Mouse (Mus musculus) layer of hippocampus, adult 9-11 months (tissue): ENCODE measurements around the gene Qrfp.

Experiments used
- DNase-seq: peaks from one replicate; pipeline ENCODE4 v3.0.0; 2022

Qrfp gene

DNA sequence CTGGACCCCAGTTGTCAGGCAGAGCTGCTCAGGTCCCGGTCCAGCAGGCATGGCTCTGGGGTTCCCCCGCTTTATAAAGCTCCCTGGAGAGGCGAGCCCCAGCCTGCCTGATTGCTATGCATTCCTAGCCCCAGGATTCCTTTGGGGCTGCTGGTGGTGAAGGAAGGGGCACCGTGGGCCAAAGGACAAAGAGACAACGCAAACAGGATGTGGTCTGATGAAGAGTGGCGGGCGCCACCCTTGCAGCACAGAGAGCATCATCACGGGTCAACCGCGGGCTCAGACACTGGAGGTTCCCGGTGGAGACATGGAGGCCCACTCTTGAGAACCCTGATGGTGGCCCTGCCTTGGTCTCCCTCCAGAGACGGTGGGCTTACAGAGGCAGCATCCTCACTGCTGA is at the start of gene Qrfp:
Gene Qrfp (minus strand): TSS at position 137 of the 400 bp plus-strand sequence.
- no peak for DNase-seq

DNA sequence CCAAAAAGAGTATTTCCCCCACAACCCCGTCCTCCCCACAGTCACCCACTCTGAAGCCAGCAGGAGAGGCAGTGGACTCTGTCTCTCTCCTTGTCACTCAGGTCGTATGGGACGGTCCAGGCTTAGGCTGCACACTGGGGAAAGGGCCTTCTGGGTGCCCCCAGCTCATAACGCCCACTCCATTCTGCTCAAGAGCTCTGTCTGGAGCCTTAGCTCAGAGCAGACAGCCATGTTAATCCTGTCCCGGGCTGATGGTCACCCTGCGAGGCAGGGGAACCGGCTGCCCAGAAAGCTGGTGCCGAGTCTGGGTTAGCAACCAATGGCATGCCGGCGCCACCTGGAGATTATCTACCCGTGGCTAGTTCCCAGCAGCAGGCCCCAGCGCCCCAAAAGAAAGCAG is 48.1 kb upstream of the Qrfp start:
- DNase-seq: no peak

DNA sequence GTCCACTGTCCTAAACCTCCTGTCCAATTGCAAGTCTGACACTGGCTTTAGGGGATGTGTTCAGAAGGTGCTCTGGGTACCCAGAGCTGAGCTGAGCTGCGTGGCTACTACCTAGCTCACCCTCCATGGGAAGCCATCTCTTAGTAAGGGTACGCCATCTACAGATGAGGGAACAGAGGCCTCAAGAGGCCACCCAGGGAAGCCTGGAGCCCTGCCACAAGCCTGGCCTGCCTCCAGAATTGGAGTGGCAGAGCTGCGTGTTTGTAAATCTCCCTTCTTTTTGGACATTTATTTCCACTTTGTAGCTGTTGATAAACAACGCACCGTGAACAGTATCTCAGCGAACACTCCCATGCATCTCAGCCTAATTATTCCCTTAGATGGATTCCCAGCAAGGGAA is 46.8 kb upstream of the Qrfp start:
- DNase-seq: no peak

DNA sequence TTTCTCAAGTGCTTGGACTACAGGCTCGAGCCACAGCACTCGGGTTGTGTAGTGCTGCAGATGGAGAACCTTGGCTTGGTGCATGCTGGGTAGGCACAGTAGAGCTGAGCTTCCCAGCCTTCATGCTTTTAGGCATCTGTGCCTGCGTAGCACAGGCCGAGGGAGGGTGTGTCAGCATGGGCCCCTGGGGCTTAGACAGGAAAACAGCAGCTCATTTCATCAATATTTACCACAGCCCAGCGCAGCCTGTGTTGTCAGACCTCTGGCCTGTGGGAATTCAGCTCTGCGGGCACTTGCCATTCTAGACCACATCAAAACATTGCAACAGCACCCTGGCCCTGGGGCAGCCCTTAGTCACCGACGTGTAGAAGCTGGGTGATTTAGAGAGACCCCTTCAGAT is 45.6 kb upstream of the Qrfp start:
- no peak for DNase-seq

DNA sequence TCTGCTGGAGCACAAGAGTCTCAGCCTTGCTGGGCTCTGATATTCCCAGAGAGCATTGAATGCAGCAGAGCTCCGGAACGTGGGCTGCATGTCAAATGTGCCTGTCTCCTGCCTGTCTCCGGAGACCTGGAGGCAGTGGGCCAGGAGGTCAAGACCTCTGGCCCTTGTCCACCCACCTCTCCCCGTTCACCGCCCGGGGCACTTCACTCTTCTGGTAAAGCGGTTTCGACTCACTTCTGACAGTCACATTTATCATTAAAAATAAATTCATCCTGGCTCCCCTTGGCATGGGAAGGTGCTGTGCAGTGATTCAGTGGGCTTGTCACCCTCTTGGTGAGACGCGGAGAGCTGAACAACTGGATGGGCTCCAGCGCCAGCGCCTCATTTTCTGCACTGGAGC is 39.8 kb upstream of the Qrfp start:
- DNase-seq: no peak

DNA sequence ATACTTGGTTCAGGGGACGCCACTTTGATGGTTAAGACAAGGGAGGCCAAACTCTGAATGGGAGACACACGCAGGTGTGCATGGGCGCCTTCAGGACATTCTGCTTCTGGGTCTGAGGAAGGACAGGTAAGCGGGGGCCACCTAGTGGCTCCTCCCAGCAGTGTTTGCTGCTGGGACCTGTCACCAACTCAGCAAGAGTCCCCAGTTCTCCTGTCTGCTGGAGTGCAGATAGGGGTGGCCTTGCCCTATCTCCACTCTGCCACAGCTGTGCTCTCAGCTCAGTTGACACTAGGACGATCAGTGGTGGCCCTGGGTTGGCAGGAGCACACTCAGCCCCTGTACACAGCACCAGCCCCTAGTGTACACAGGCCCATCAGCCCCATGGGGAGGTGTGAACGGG is 37.5 kb upstream of the Qrfp start:
- no peak for DNase-seq

DNA sequence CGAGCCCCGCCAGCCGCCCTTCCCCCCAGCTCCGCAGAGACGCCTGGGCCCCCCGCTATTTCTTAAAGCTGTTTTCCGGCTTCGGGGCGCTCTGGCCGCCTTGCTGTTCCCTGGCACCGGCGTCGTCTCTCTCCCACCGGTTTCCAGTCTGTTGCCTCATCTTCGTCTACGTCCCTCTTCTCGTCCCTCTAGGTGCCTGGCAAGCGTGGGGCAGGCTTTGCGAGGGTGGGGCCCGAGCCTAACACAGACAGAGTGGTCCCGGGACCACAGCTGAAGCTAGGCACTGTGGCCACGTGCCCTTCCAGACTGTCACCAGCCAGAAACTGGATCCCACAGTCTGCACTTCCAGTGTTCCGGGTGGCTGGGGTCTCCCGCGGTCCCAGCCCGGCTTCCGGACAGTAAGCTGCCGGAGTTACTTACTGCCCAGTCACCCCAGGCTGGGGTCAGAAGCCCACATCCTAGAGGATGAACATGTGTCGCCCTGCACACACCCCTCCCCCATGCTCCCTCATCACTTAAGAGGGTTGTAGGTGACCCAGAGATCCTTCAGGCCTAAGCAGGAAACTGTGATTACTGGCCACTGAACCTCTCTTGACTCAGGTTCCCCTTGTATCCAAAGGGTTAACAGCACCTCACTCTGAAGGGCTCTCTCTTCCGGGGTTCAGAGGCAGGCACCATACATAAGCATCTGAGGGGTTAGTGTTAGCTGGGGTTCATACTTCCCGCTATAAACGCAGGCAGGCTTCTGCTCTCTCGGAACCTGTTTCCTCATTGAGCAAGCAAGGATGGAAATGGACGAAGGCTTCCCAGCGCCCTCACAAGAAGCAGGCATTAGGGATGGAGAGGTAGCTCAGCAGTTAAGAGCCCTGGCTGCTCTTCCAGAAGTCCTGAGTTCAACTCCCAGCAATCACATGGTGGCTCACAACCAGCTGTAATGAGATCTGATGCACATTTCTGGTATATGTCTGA is 36.6 kb upstream of the Qrfp start:
- no peak for DNase-seq

DNA sequence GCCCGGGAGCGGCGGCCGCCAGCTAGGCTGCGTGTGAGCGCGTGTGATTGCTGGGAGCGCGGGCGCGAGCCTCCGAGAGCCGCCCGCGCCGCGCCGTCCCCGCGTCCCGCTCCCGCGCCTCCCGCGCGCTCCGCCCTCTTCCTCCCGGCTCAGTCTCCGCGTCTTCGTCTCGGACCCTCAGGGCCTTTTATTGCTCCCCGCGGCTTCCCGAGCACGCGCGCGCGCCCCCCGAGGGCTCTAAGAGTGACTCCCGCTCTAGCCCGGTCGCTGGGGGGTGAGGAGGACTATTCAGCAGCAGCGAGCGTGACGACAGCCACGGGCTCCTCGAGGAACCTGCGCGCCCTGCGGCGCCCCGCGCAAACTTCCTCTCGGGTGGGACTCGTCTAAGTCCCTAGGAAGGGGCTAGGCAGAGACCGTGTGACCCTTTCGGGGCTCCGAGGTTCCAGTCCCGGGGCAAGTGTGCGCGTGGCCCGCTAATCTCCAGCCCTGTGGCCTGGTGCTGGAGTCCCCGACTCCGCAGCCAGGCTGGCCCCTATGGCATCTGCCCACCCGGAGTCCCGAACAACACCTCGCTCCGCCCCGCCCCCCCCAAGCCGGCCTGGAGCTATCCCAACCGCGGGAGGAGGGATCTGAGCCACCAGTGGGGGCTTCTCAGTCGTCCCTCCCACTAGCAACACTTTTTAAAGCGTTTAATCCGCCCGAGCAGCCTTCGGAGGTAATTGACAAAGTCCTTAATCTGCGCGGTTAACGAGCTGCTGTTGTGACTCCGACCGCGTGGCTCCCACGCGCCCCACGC is 35.7 kb upstream of the Qrfp start, which contains the start of gene Fibcd1:
Gene Fibcd1 (minus strand): TSS at position 110 of the 796 bp plus-strand sequence.
- no peak for DNase-seq

DNA sequence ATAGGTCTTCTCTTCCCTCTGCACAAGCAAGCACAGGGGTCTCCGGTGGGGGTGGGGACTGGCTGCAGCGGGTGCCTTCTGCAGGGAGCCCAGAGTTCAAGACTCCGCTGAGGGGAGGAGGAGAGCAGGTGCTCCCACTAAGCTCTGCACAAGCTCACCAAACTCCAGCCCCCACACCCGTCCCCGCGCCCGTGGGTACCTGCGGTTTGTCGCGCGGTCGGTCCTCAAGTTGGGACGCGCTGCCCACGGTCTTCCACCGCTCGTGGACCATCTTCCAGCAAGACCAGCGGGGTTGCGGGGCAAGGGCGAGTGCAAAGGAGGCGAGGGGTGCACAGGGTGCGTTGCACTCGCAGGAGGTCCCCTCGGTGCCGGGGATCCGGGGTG is 35.1 kb upstream of the Qrfp start:
- no peak for DNase-seq

DNA sequence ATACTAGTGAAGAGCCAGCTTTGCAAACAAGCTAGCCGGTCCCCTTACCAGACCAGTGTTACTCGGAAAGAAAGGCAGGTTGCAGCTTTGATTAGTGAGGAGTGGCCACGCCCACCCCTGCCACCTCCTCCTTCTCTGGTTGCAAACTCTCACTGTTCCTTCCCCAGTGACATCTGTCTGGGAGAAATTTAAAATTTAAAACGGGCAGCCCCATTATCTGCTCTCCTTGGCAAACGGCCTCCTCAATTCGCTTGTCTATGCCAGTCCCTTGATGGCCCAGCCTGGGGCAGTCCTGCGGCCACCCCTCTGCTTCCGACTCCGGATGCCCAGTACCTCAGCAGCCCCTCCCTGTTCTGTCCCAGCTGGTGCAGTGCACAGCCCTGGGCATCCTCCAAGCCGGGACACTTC is 34.4 kb upstream of the Qrfp start:
- DNase-seq: no peak

DNA sequence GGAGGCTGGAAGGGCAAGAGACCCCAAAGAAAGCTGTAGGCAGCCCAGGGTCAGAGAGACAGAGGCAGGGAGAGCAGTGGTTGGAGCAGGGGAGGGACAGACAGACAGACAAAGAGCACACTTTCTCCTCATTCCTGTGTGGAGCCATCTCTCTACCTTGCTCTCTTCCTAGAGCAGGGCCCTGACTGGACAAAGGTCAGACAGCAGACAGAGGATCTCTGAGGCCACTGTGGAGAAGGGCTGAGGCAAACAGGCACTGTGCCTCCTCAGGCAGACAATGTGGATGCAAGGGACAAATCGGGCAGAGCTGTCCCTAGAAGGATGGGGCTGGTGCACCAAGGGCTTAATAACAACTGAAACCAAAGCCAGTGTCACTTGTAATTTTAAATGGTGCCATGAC is 28.5 kb upstream of the Qrfp start:
- no peak for DNase-seq

DNA sequence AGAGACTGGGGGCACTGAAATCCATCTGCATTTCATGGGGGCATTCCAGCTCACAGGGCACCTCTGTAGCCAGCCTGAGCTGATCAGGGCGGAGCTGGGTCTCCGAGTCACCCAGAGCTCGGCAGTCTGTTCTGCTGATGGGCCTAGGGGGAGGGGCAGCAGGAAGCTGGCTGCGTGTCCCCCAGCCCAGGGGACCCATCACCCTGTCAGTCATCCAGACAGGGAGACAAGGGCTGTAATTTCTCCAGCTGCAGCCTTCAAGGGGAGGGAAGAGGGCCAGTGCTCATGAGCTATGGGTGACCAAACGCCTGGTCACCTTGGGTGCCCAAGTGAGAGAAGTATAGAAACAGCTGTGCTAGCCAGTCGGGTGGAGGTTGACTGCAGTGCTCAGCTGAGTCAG is 26.6 kb upstream of the Qrfp start:
- DNase-seq: no peak

DNA sequence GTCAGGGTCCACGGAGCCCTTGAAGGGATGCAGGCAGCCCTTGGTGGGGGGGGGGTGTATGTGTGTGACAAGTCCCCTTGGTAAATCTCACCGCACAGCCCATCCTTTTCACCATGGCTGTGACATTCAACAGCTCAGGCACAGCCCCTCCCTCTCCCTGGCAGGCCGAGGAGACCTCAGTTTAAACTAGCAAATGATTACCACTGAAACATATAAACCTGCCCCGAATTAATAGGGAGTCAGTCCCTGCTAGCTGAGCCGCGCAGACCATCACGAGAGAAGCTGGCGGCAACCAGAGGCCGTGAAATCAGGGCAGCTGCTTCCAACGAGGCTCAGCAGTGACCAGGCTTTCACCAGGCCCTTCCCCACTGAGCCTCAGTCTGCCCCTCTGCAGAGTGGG is 25.7 kb upstream of the Qrfp start:
- DNase-seq: no peak

DNA sequence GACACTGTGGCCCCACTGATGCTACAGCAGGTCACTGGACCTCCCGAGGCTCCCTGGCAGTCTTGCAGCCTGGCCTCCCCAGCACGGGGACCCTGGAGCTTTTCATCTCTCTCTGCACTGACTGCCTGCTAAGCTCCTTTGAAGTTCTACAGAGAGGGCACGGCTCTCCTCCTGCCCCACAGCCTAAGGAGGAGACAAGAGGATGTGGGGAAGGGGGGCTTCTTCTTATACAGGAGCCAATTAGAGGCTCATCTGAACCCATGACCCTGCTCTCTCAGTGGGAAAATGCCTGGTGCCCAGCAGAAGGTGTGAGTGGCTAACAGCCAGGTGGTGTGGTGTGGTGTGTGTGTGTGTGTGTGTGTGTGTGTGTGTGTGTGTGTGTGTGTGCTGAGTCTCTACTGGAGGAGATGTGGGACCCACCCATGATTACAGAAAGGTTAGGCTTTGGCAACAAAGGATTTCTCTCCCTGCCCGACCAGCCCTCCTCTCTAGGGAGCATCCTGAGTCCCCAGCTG is 18.0 kb upstream of the Qrfp start:
- no peak for DNase-seq

DNA sequence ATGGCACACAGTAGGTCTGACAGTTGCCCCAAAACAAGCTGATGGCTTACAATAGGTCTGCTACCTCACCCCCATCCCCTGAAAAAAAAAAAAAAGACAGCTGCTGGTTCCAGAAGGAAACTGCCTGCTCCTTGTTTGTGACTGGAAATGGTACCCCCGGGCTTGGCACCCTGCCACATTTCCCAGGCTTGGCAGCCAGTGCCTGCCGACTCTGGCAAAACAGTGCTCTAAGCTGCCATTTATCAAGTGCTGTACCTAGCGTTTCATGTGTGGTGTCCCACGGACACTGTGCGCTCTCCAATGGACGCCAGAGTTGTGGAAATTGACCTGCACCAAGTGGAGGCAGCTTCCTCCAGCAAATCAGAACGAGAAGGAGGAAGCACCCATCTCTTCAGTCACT is 17.5 kb upstream of the Qrfp start:
- peak; percentile 80 for DNase-seq

DNA sequence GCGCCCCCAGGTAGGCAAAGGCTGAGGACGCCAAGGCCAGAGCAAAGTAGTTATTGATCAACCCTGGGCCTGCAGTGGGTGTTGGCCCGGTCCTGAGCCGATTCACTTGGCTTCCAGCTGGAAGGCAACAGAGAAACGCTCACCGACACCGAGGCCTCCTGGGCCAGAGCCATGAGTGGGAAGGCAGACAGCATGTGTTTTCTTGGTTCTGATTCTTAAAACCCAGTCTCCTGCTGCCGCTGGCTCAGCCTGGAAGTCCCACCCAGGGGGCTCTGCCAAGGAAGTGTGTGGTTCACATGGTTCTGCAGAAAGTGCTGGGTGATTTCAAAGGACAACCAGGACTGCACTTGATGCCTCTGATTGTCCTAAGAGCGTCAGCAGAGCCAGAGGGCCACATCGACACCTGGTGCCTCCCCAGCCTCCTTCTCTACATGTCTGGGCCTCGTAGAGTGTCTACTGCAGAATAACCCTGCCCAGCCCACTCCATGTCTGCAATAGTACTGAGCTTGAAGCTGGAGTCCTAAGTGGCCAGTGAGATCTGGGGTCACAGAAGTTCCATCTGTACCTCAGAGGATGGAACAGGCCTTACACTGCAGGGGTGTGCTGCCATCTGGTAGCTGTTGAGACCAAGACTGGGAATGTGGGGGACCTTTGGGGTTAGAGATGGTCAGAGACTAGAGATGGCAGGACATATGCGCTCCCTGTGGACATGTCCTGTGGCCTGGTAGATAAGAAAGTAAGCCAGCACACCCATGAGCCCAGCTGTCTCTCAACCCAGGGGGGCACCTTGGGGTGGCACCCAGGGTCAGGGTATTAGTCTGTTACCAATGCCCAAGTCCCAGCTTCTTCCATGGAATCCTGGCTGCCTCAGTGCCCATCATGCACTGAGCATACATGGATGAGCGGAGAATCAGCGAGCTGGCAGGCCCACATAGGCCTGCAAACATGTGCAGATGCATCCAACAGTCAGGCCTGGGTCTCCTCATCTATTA is 16.0 kb upstream of the Qrfp start:
- peak; percentile 54 for DNase-seq

DNA sequence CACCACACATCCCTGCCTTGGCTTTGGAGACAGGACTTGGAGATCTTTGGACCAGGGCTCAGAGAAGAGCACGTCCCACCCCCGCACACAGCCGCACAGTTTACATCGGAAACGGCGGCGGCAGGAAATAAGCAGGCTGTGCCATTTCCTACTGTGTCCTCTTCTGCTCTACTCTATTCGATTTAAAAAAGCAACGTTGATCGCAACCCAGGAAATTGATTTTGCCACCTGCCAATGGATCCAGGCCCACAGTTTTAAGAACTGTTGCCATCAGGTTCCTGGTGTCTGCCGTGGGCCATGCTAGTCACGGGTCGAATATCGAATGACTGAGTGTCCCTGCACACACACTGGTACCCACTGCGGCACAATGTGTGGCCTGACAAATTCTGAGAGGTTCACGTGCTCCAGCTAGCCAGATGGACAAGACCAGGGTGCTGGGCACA is 15.1 kb upstream of the Qrfp start:
- no peak for DNase-seq

DNA sequence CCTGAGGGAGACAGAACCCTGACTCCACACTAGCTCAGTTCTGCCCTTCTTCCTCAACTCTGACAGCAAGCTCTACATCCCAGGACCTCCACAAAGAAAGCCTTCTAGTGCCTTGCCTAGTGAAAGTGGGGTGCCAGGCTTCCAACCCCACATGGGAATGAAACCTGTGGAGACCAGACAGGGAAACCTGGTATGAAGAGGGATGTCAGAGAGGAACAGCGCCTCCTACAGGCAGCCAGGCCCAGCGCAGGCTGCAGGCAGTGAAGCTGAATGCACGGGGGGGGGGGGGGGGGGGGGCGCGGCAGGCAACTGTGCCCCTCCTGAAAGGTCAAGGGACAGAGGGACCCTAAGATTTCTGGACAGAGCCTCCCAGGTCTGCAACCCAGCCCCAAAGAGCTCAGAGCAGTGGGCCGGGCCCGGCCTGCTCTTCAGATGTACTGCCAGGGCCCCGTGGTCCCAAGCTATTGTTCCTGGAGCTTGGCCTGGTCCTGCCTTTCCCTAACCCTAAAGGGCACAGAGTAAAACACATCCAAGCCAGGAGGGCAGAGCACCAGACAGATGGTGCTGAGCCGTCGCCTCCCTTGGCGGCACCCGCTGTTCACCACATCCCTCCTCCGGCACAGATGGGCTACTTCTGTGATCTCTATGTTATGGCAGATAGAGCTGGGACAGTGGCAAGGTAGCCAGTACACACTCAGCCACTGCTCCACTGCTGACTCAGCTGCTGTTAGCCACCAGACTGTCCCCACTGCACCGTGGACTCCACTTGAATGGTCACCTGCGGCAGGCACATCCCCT is 13.8 kb upstream of the Qrfp start:
- peak; percentile 69 for DNase-seq

DNA sequence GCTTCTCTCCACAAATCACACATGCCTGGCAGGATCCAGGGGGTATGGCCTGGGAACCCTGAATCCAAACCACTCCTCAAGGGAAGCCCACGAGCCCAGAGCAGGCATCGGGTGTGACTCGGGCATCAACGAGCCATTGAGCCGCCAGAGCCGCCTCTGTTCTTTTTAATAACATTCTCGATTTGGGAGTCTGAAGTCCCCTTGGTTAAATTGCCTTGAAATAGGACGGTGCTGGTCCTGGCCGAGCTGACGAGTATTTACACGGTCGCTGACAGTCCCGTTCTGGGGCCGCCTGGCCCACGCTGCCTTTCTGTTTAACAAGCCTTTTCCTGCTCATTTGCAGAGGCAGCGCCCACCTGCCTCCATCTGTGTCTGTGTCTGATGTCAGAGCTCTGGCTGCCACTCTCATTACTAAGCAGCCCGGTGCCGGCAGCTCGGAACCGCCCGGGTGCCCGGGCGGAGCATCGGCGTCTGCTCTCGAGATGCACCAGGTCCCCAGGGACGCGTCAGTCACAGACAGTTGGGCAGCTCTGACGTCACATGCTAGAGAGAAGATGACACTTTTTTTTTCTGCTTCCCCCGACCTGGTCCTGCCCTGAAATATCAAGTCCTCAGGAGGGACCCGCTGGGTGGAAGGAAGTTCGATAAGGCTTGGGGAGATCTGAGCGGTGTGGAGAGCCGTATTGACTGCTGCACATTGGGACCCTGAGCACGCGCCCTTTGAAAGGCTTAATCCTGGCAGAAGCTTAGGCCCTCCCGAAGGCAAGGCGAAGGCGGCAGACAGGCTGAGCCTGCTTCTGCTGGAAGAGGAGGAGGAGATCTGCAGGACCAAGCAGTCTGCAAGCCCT is 12.4 kb upstream of the Qrfp start:
- peak; percentile 92 for DNase-seq

DNA sequence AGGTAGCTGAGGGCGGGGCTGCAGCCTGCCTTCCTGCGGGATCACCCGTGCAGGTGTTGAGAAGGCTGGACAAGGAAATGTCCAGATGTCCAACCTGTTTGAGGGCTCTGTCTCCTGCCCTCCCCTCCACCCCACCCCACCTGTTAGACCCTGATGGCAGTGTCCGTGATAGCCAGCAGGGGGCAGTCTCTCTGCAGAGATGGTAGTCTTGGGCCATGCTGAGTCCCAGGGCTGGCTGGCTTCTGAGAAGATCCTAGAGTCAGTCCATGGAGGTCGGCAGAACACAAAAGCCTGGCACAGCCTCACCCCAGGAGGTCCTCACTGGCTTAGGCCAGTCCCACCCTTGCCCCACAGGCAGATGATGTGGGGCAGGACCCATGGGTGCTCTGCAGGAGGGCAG is 5.0 kb upstream of the Qrfp start:
- DNase-seq: peak; percentile 65

DNA sequence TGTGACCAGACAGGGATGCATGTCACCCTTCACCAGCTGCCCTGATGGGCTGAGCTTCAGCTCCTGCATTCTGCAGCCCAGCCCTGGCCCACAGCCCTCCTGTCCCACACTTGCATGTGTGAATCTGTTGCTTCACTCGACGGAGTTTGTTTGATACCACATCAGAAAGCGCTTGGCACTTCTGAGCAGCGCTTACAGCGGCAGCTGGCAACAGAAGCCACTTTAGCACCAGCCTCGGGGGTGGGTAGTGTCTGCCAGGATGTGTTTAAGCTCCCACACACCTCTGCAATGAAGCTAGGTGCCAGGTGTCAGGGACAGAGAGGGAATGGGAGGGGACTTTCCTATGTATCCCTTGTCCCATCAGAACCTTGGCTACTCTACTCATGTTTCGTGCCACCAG is 4.3 kb upstream of the Qrfp start:
- DNase-seq: peak; percentile 40
